In genomic region chr11:62022105-62022504, GRCm38 (mm10) we compare ENCODE assay signal across 21 mouse cellular contexts.
A peak's percentile ranks its signal among the peaks of the same experiment; 100 is the strongest.
DNase-seq lines count a peak whose midpoint lies in the region; ATAC-seq and TF ChIP-seq lines count a peak whose summit lies in the region.
"Had no signal": no experiment of that assay in that cellular context is flagged by ENCODE, and none has a peak within 500 bp of the region (broad histone marks: within the 10 kb centered on the region; RNA-seq: fewer than 3 reads in every experiment).

No protein-coding gene starts in this region.

- no peak overlapping the region for H3K4me3 ChIP-seq in MEL (ENCODE audit: control insufficient read depth in 1 of 2, insufficient read depth in 1 of 2, low read depth in 2 of 2, low read length in 2 of 2)
- H3K4me3 ChIP-seq in embryonic fibroblast, embryonic 13.5 days (ENCODE audit: insufficient read depth, low read length): no peak overlapping the region
- H3K4me3 ChIP-seq in midbrain, embryonic 16.5 days (ENCODE audit: low read depth, low read length): no peak overlapping the region
- H3K4me3 ChIP-seq: erythroblast, embryonic 14.5 days; forebrain, embryonic 12.5 days; limb, embryonic 13.5 days; lung, embryonic 15.5 days had no signal

- no peak for TF ChIP-seq RAD21 in MEL (IDR thresholded peaks at IDR 0.05; ENCODE audit: low read depth, low read length)

- 94% methylated on average over 3 of the region's 3 CpGs for WGBS in midbrain, embryonic 16.5 days

- H3K9ac ChIP-seq in MEL (ENCODE audit: control insufficient read depth, low read depth, low read length, poor library complexity, severe bottlenecking): no peak overlapping the region
- no peak overlapping the region for H3K9ac ChIP-seq in midbrain, embryonic 16.5 days (ENCODE audit: low read depth, low read length)
- H3K9ac ChIP-seq: forebrain, embryonic 12.5 days; limb, embryonic 13.5 days; liver, embryonic 14.5 days; lung, embryonic 15.5 days had no signal

- peaks cover 11 to 23% of the 10 kb centered on the region in 2 experiments for H3K4me1 ChIP-seq in MEL (ENCODE audit: control insufficient read depth in 1 of 2, insufficient read depth in 2 of 2, low read length in 2 of 2)
- peaks cover 19% of the 10 kb centered on the region for H3K4me1 ChIP-seq in embryonic fibroblast, embryonic 13.5 days (ENCODE audit: control insufficient read depth, insufficient read depth, low read length)
- H3K4me1 ChIP-seq in midbrain, embryonic 16.5 days (ENCODE audit: control insufficient read depth, insufficient read depth, low read length): peaks cover 7% of the 10 kb centered on the region

- no peaks in the 10 kb centered on the region for H3K27me3 ChIP-seq in MEL (ENCODE audit: control insufficient read depth in 1 of 2, insufficient read depth in 2 of 2, low read length in 2 of 2)
- no peaks in the 10 kb centered on the region for H3K27me3 ChIP-seq in midbrain, embryonic 16.5 days (ENCODE audit: control insufficient read depth, insufficient read depth, low read depth, low read length)
- H3K27me3 ChIP-seq: CH12.LX; forebrain, embryonic 12.5 days; limb, embryonic 13.5 days; lung, embryonic 15.5 days had no signal

- no peaks in the 10 kb centered on the region for H3K79me2 ChIP-seq in MEL (ENCODE audit: control insufficient read depth, insufficient read depth, low read length, poor library complexity)

- peaks cover 0 to 13% of the 10 kb centered on the region in 2 experiments; a peak in 2 of 4 replicates for H3K36me3 ChIP-seq in MEL (ENCODE audit: control insufficient read depth in 1 of 2, insufficient read depth in 2 of 2, low read length in 2 of 2)
- H3K36me3 ChIP-seq in midbrain, embryonic 16.5 days (ENCODE audit: control insufficient read depth, insufficient read depth, low read length): no peaks in the 10 kb centered on the region
- H3K36me3 ChIP-seq: forebrain, embryonic 12.5 days; limb, embryonic 13.5 days; lung, embryonic 15.5 days had no signal

- peak in 1 of 2 experiments; percentile 35; a peak in 1 of 4 replicates for TF ChIP-seq EP300 in MEL (IDR thresholded peaks at IDR 0.05; ENCODE audit: low read depth in 1 of 2, low read length in 2 of 2)

- no peak overlapping the region for H3K4me2 ChIP-seq in midbrain, embryonic 16.5 days (ENCODE audit: low read length)
- H3K4me2 ChIP-seq: forebrain, embryonic 12.5 days; heart, embryonic 11.5 days; limb, embryonic 13.5 days; lung, embryonic 15.5 days; midbrain, embryonic 11.5 days had no signal

- DNase-seq in heart, adult 11 months: peak; percentile 64
- no peak for DNase-seq in heart, postnatal 25 days (ENCODE audit: low spot score)
- DNase-seq in MEL (ENCODE audit: low read depth, low spot score): peak; percentile 50
- DNase-seq in lung, postnatal 36 days: peak; percentile 69
- no peak for DNase-seq in spleen, adult 12 weeks (ENCODE audit: low spot score)
- DNase-seq: adrenal gland, adult 8-10 months; B cell, adult 2 months; kidney, postnatal 36 days had no signal

- H3K9me3 ChIP-seq in MEL (replicated peaks; ENCODE audit: insufficient read depth, low read length): no peaks in the 10 kb centered on the region
- no peaks in the 10 kb centered on the region for H3K9me3 ChIP-seq in midbrain, embryonic 16.5 days (replicated peaks; ENCODE audit: control insufficient read depth, low read length, poor library complexity, severe bottlenecking)
- H3K9me3 ChIP-seq: forebrain, embryonic 12.5 days; G1E; limb, embryonic 13.5 days; lung, embryonic 15.5 days had no signal

- no peak for TF ChIP-seq POLR2A in MEL (IDR thresholded peaks at IDR 0.05; ENCODE audit: control insufficient read depth in 1 of 2, insufficient read depth in 1 of 2, low read depth in 1 of 2, low read length in 2 of 2, poor library complexity in 1 of 2)
- no peak for TF ChIP-seq POLR2A in embryonic fibroblast, embryonic 13.5 days (IDR thresholded peaks at IDR 0.05; ENCODE audit: low read depth, low read length)

- no peak overlapping the region for H3K27ac ChIP-seq in MEL (ENCODE audit: control insufficient read depth, low read depth, low read length)
- peak overlapping the region; percentile 51; the same call in 1 of the 2 replicates for H3K27ac ChIP-seq in embryonic fibroblast, embryonic 13.5 days (ENCODE audit: insufficient read depth, low read length)
- H3K27ac ChIP-seq in midbrain, embryonic 16.5 days (ENCODE audit: low read length): no peak overlapping the region
- H3K27ac ChIP-seq: forebrain, embryonic 12.5 days; limb, embryonic 13.5 days; liver, embryonic 14.5 days; lung, embryonic 15.5 days; stomach, postnatal 0 days had no signal

- no peak for TF ChIP-seq CTCF in MEL (IDR thresholded peaks at IDR 0.05 in 2 of 3, conservative IDR thresholded peaks at IDR 0.05 in 1 of 3; ENCODE audit: control insufficient read depth in 1 of 3, insufficient read depth in 1 of 3, low read depth in 2 of 3, low read length in 3 of 3, poor library complexity in 1 of 3, severe bottlenecking in 1 of 3)
- no peak for TF ChIP-seq CTCF in embryonic fibroblast, embryonic 13.5 days (IDR thresholded peaks at IDR 0.05; ENCODE audit: borderline replicate concordance, insufficient read depth, low read length)

- ATAC-seq in midbrain, embryonic 16.5 days: no peak
- ATAC-seq: intestine, postnatal 0 days had no signal

- intact Hi-C loops in heart, postnatal 25 days (cut with DNase I): no loop called here

TF ChIP-seq in MEL, 35 proteins besides CTCF, POLR2A, EP300 and RAD21:
- TF ChIP-seq RCOR1 (IDR thresholded peaks at IDR 0.05; ENCODE audit: low read depth, low read length): no peak
- peak; percentile 39; the same call in 1 of the 2 replicates for TF ChIP-seq TCF12 (IDR thresholded peaks at IDR 0.05; ENCODE audit: low read depth, low read length)
- TF ChIP-seq UBTF (IDR thresholded peaks at IDR 0.05; ENCODE audit: borderline replicate concordance, insufficient read depth, low read depth, low read length): no peak
- TF ChIP-seq MEF2A (IDR thresholded peaks at IDR 0.05; ENCODE audit: extremely low read depth, insufficient replicate concordance, low read depth, low read length, poor library complexity, severe bottlenecking): no peak
- TF ChIP-seq HCFC1 (IDR thresholded peaks at IDR 0.05; ENCODE audit: low read depth, low read length): no peak
- TF ChIP-seq MAX (IDR thresholded peaks at IDR 0.05; ENCODE audit: low read length): no peak
TF ChIP-seq in MEL: peak in this region for 1.

Comparison
In these comparisons a context has a peak if more than half of its experiments do, and no peak if none do; other contexts are left out.
1. DNase-seq: peak in heart, adult 11 months (single experiment), MEL (single experiment) and lung, postnatal 36 days (single experiment); none in heart, postnatal 25 days (single experiment) and spleen, adult 12 weeks (single experiment).